Mouse (Mus musculus) stomach, embryonic 16.5 days (tissue): ENCODE data around the gene Hyls1. TPM values are rescaled to one million over a fixed set of nuclear protein-coding genes. Genes with fewer than 3 reads are reported as not detected.

Experiments used
- ATAC-seq: fragments of 200-750 bp; cut with Nextera tagmentation; 2 replicates; pipeline ENCODE4 v1.8.0; 2017; ENCODE audit warnings: moderate number of reproducible peaks, moderate TSS enrichment; ENCODE audit not compliant: insufficient read depth, low FRiP score
- H3K27ac ChIP-seq: fragments of 300-500 bp; sonication (generic); 2 replicates; pipeline ENCODE4 v1.5.1; 2014; ENCODE audit warnings: low read length
- H3K27me3 ChIP-seq: fragments of 300-500 bp; sonication (generic); 2 replicates; pipeline ENCODE4 v1.6.1; 2014; ENCODE audit warnings: low read length, control low read depth, mixed read lengths; ENCODE audit not compliant: control insufficient read depth, insufficient read depth
- H3K36me3 ChIP-seq: fragments of 300-500 bp; sonication (generic); 2 replicates; pipeline ENCODE4 v1.6.1; 2014; ENCODE audit warnings: low read length; ENCODE audit not compliant: control insufficient read depth, insufficient read depth
- H3K4me1 ChIP-seq: fragments of 300-500 bp; sonication (generic); 2 replicates; pipeline ENCODE4 v1.6.1; 2014; ENCODE audit warnings: low read length, control low read depth, mixed read lengths; ENCODE audit not compliant: control insufficient read depth, insufficient read depth
- H3K4me2 ChIP-seq: fragments of 300-500 bp; sonication (generic); 2 replicates; pipeline ENCODE4 v1.6.1; 2014; ENCODE audit warnings: low read depth, low read length, mixed read lengths
- H3K4me3 ChIP-seq: fragments of 300-500 bp; sonication (generic); replicated peaks from 2 replicates; pipeline ENCODE4 v1.5.1; 2014; ENCODE audit warnings: mild to moderate bottlenecking, low read length
- H3K9ac ChIP-seq: fragments of 300-500 bp; sonication (generic); 2 replicates; pipeline ENCODE4 v1.6.1; 2014; ENCODE audit warnings: low read length
- H3K9me3 ChIP-seq: fragments of 300-500 bp; sonication (generic); replicated peaks from 2 replicates; pipeline ENCODE4 v1.6.1; 2016; ENCODE audit warnings: low read length, control low read depth; ENCODE audit not compliant: control insufficient read depth
- WGBS: fragments of 180-500 bp; shearing (Covaris S2); extraction: QIAGEN DNeasy Blood & Tissue Kit; methylation state at CpG from one replicate; pipeline ENCODE4 v1.1.7; 2014; 5-methylcytosine and 5-hydroxymethylcytosine counted together
- polyA plus RNA-seq: library from polyadenylated mRNA; unstranded; fragments of >200 nt; fragmentation: Nextera tagmentation; extraction: Ambion mirVana; gene quantifications from 2 replicates; pipeline ENCODE4 v1.2.1, GENCODE M21; 2015

Gene Hyls1
- polyA plus RNA-seq, 1 experiment from 2014 or later, result 10.4 TPM

DNA sequence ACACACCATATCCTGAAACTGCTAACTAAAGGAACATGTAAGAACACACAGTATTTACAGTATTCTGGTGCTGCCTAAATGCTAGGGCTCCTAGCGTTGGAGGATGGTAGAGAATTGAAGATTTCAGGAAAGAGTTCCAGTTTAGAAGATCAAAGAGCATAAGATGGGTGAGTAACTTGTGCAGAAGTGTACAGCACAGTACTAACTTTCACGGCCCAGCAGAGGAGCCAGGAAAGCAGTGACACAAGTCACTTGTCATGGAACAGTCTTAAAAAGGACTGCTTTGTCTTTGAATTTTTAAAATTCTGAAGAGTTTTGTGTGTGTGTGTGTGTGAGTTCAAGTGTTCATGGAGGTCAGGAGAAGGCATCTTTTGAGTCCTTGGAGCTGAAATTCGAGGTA is 2.2 kb downstream of the Hyls1 start:
- Histone ChIP-seq H3K9ac (no peak overlapping the region), H3K4me2 (no peak overlapping the region), H3K27me3 (no peaks in the 10 kb centered on the region), H3K4me1 (peaks cover 8% of the 10 kb centered on the region; the same call in 1 of the 2 replicates), H3K9me3 (no peaks in the 10 kb centered on the region), H3K36me3 (peaks cover 20% of the 10 kb centered on the region), H3K27ac (no peak overlapping the region), H3K4me3 (no peak overlapping the region)
- WGBS, result 92% methylated on average over 3 of the region's 3 CpGs
- ATAC-seq, result no peak

DNA sequence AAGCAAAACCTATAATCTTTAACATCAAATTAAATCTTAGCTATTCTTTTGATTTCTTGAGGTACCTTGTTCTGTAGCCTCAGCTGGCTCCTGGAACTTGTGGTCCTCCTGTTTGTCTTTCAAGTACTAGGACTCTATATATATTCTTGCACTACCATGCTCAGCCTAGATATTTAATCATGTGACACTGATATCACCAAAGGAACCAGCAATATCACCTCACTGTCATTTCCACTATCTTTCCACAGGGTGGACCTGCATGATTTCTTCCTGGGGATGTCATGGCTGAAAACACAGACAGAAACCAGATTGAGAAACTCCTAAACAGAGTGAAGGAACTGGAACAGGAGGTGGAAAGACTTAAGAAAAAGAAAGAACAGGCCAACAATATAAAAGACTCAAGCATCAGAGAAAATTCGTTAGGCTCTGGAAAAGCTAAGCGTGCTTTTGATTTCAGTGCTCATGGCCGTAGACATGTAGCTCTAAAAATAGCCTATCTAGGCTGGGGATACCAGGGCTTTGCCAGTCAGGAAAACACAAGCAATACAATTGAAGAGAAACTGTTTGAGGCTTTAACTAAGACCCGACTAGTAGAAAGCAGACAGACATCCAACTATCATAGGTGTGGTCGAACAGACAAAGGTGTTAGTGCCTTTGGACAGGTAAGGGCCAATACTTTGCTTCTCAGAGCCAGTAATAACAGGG is 5.5 kb downstream of the Hyls1 start:
- no peaks in the 10 kb centered on the region for H3K9me3 ChIP-seq
- no peak overlapping the region for H3K9ac ChIP-seq
- peaks cover 23% of the 10 kb centered on the region for H3K36me3 ChIP-seq
- WGBS, result 89% methylated on average over 5 of the region's 5 CpGs
- no peaks in the 10 kb centered on the region for H3K27me3 ChIP-seq
- H3K4me2 ChIP-seq, result no peak overlapping the region
- H3K4me1 ChIP-seq, result peaks cover 10% of the 10 kb centered on the region
- H3K27ac ChIP-seq, result no peak overlapping the region
- no peak overlapping the region for H3K4me3 ChIP-seq
- no peak for ATAC-seq

DNA sequence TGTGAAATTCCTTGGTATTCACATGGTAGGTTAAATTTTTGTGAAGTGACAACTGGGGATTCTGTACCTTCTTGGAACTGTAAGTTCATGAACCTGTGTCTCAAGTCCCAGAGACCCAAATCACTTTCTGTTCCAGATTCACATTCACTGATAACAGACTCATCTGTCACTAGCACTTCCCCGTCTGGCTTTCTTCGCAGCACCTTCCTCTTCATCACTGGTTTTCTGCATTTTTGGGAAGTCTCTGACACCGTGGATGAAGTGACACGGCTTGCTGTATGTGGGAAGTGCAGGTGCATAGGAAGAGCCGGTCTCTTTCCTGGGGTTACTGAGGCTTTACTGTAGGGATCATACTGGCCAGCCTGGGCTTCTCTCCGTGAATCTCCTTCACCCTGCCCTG is 8.6 kb downstream of the Hyls1 start:
- WGBS, result 79% methylated on average over 6 of the region's 6 CpGs
- H3K9ac ChIP-seq, result no peak overlapping the region
- ATAC-seq, result no peak
- no peak overlapping the region for H3K27ac ChIP-seq
- peaks cover 9% of the 10 kb centered on the region; the same call in 1 of the 2 replicates for H3K4me1 ChIP-seq
- no peaks in the 10 kb centered on the region; the same call in 1 of the 2 replicates for H3K27me3 ChIP-seq
- H3K9me3 ChIP-seq, result no peaks in the 10 kb centered on the region
- H3K36me3 ChIP-seq, result peaks cover 15% of the 10 kb centered on the region; the same call in 1 of the 2 replicates
- no peak overlapping the region for H3K4me3 ChIP-seq
- no peak overlapping the region for H3K4me2 ChIP-seq

DNA sequence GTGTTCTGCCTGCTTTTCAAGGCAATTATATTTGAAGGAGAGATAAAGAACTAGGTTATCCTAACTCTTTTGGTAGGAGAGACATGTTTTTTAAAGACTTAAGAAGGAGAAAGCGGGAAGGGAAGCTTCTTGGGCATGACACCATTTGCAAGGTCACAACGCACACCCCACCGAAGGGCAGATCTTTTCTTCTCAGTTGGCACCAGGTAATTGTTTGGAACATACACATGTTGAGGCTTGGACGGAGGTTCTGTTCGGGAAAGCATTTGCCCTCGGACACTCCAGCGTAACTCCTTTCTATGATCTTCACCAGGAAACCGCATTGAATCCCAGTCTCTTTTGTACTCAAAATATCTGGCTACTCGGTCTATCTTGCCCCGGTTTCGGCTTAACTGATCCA is 9.1 kb downstream of the Hyls1 start:
- H3K9me3 ChIP-seq, result no peaks in the 10 kb centered on the region
- WGBS, result 94% methylated on average over 11 of the region's 11 CpGs
- no peak overlapping the region for H3K4me3 ChIP-seq

DNA sequence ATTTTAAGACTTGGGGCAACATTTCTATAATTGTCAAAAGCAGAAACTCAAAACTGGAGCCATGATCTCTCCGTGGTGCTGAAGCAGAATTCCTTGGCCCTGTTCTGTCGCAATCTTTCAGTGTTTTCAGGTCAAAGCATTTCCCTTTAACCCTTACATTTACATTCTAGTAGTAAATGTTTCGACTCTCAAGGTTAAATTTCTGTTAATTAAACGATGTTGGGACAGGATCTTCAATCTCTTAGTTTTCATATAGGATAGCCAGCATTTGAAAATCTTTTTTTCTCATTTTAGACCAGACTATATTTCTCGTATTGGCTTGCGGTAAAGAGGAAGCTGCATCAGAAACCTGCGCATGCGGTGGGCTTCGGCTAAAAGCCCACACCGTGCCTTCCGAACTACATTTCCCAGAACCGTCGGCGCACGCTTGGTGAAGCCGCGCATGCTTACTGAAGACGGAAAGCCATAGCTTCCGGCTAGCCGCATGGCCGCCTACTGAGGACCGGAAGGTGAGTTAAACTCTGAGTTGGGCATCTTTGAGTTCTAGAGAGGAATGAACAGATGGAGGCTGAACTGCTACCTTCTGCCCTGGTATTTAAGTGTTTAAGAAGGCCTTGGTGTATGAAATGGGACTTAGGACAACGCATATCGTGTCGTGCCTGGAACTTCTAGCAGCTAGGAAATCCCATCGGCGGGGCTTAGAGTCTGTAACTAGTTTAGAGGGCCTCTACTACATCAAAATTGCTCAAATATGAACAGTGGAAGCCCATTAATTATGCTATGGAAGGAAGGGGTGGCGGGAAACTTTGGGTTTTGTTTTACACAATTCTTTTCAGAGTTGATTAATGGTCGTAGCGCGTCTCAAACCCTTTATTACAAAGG is 10.9 kb downstream of the Hyls1 start:
- H3K27ac ChIP-seq, result peak overlapping the region; percentile 48
- 0 out of 2 replicates have a peak, but pooled peaks cover 8% of the 10 kb centered on the region for H3K36me3 ChIP-seq
- peak overlapping the region; percentile 71 for H3K4me3 ChIP-seq
- no peaks in the 10 kb centered on the region for H3K9me3 ChIP-seq
- no peaks in the 10 kb centered on the region; the same call in 1 of the 2 replicates for H3K27me3 ChIP-seq
- peak overlapping the region; percentile 72 for H3K9ac ChIP-seq
- peak; percentile 87 for ATAC-seq
- WGBS, result 1% methylated on average over 31 of the region's 31 CpGs
- peaks cover 9% of the 10 kb centered on the region; the same call in 1 of the 2 replicates for H3K4me1 ChIP-seq
- peak overlapping the region; percentile 100 for H3K4me2 ChIP-seq

More for the DNA sequence above, 9.1 kb downstream of the Hyls1 start:
- Histone ChIP-seq H3K27ac (no peak overlapping the region), H3K9ac (no peak overlapping the region), H3K36me3 (0 out of 2 replicates have a peak, but pooled peaks cover 11% of the 10 kb centered on the region), H3K27me3 (no peaks in the 10 kb centered on the region; the same call in 1 of the 2 replicates), H3K4me1 (peaks cover 9% of the 10 kb centered on the region; the same call in 1 of the 2 replicates), H3K4me2 (no peak overlapping the region)
- no peak for ATAC-seq

DNA sequence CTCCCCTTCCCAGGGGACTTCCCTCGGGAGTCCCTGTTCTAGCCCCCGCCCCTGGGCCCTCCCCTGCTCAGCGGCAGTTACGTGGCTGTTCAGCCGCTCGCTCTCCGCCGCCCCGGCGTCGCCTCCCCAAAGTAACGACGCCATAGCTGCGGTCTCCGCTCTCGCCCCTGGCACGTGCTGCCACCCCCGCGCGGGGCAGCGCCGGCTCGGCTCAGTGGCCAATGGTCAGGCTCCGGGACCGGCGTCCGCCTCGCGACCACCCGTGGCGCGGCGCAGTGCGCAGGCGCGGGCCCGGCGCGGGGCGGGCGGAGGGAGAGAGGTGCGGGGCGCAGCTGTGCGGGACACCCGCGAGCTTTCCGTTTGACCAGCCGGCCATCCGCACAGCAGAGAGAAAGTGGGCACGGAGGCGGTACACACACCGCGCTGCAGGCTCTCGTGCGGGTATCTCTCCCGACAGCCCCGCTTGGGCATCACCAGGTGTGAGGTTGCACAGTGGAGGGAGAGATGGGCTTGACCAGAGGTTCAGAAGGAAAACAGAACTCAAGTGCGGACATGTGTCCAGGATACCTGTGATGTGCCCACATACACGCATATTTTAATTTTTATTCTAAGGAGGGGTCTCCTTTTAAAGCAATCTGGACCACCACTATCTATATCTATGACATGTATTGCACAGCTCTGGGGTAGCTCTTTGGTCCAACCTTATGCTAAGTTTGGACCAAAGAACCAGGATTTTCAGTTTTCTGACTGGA is 11.8 kb downstream of the Hyls1 start, which contains the start of the genes Ddx25 and Pus3:
Gene Ddx25, minus strand, starts transcription at position 272 of the 752 bp plus-strand sequence.
Gene Pus3, plus strand, starts transcription at position 339 of the 752 bp plus-strand sequence.
- Histone ChIP-seq H3K27ac (peak within 1 kb of the TSS; percentile 48), H3K4me3 (peak within 1 kb of the TSS; percentile 71), H3K27me3 (no peaks in the 10 kb centered on the region; the same call in 1 of the 2 replicates), H3K4me2 (peak within 1 kb of the TSS; percentile 100), H3K9ac (peak within 1 kb of the TSS; percentile 72), H3K36me3 (0 out of 2 replicates have a peak, but pooled peaks cover 4% of the 10 kb centered on the region), H3K9me3 (no peaks in the 10 kb centered on the region), H3K4me1 (peaks cover 9% of the 10 kb centered on the region; the same call in 1 of the 2 replicates)
- ATAC-seq, result peak; percentile 51
- WGBS, result under 1% methylated on average over 59 of the region's 59 CpGs

DNA sequence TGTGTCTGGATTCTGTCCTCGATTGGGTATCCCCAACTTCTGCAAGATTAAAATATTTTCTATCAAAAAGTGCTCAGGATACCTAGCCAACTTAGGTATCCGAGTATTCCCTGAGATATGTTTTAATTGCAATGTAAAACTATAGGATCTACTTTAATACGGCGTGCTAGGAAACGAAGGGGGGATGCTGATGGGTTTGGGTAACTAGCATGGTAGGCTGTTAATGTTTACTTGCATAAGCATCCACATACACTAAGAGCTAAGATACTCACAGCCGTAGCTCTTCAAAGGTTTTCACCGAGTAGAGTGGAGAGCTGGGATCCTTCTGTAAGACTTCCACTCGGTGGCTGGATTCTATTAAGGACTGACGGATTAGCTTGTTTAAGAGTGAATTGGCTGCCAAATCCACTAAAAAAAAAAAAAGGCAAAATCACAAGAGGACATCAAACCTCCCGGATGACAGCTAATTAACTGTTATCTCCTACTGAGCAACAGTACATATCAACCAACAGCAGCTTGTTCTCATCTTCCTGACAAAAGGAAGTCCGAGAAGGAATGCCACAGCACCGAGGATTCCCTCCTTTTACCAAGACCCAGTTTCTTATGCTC is 13.6 kb downstream of the Hyls1 start:
- ATAC-seq, result no peak
- Histone ChIP-seq H3K4me1 (peaks cover 9% of the 10 kb centered on the region; the same call in 1 of the 2 replicates), H3K4me2 (no peak overlapping the region), H3K9ac (no peak overlapping the region), H3K9me3 (no peaks in the 10 kb centered on the region), H3K27me3 (no peaks in the 10 kb centered on the region; the same call in 1 of the 2 replicates), H3K27ac (no peak overlapping the region), H3K4me3 (no peak overlapping the region), H3K36me3 (0 out of 2 replicates have a peak, but pooled peaks cover under 1% of the 10 kb centered on the region)
- WGBS, result 56% methylated on average over 12 of the region's 12 CpGs

DNA sequence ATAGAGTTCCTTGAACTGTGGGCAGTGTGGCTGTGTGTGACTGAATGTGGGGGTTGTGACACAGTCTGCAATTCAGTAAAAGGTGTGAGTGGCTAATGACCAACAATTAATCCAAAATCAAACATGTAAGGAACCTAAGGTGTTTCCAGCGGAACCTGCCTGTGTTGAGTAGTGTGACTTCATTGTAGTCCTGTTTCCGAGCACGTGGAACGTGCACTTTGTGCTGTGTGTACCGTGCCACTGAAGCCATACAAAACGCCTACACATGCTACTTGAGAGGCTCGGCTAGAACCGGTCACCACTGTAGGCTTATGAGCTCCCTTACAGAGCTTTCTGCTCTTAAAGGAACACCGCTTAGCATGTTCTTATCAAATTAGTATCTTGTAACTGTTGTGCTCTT is 21.7 kb downstream of the Hyls1 start:
- Histone ChIP-seq H3K27ac (no peak overlapping the region), H3K4me3 (no peak overlapping the region), H3K9me3 (no peaks in the 10 kb centered on the region), H3K4me1 (no peaks in the 10 kb centered on the region), H3K4me2 (no peak overlapping the region), H3K36me3 (no peaks in the 10 kb centered on the region), H3K27me3 (no peaks in the 10 kb centered on the region), H3K9ac (no peak overlapping the region)
- ATAC-seq, result no peak
- 68% methylated on average over 9 of the region's 9 CpGs for WGBS
